Mouse (Mus musculus): ENCODE measurements around the gene Itpr3. TPM values are rescaled to one million over a fixed set of nuclear protein-coding genes. Genes with fewer than 3 reads are reported as not detected.

The Itpr3 gene
- polyA plus RNA-seq, 1 experiment from 2014 or later: 2.2 TPM

- Histone ChIP-seq H3K9ac (no peak overlapping the region), H3K27me3 (replicated peaks) (no peaks in the 10 kb centered on the region), H3K4me2 (replicated peaks) (no peak overlapping the region), H3K36me3 (no peaks in the 10 kb centered on the region), H3K9me3 (no peaks in the 10 kb centered on the region), H3K4me1 (peaks cover 49% of the 10 kb centered on the region), H3K27ac (no peak overlapping the region), H3K4me3 (no peak overlapping the region)
- WGBS: 22% methylated on average over 3 of the region's 3 CpGs
- ATAC-seq (ENCODE audit: low FRiP score, low read depth): no peak
Measured at GRCm38 (mm10) chr17:27134715-27135114, 77.6 kb downstream of the Itpr3 start.

- WGBS: 53% methylated on average over 9 of the region's 9 CpGs
Measured at GRCm38 (mm10) chr17:27138396-27138795, 81.3 kb downstream of the Itpr3 start.

GRCm38 (mm10) chr17:27139304-27139703 lies 82.2 kb downstream of the Itpr3 start:
- H3K36me3 ChIP-seq: no peaks in the 10 kb centered on the region
- 46% methylated on average over 7 of the region's 7 CpGs for WGBS
- H3K9ac ChIP-seq: no peak overlapping the region
- H3K9me3 ChIP-seq: no peaks in the 10 kb centered on the region
- 0 out of 2 replicates have a peak overlapping the region, but pooled peaks have one; percentile 5 for H3K27ac ChIP-seq
- no peaks in the 10 kb centered on the region for H3K27me3 ChIP-seq (replicated peaks)
- H3K4me1 ChIP-seq: peaks cover 45% of the 10 kb centered on the region
- H3K4me2 ChIP-seq (replicated peaks): no peak overlapping the region
- no peak for ATAC-seq (ENCODE audit: low FRiP score, low read depth)
- H3K4me3 ChIP-seq: no peak overlapping the region

More at GRCm38 (mm10) chr17:27138396-27138795, 81.3 kb downstream of the Itpr3 start:
- Histone ChIP-seq H3K27me3 (replicated peaks) (no peaks in the 10 kb centered on the region), H3K4me1 (peaks cover 41% of the 10 kb centered on the region), H3K27ac (no peak overlapping the region), H3K4me2 (replicated peaks) (no peak overlapping the region), H3K36me3 (no peaks in the 10 kb centered on the region), H3K9ac (no peak overlapping the region), H3K4me3 (no peak overlapping the region), H3K9me3 (no peaks in the 10 kb centered on the region)
- no peak for ATAC-seq (ENCODE audit: low FRiP score, low read depth)

DNA sequence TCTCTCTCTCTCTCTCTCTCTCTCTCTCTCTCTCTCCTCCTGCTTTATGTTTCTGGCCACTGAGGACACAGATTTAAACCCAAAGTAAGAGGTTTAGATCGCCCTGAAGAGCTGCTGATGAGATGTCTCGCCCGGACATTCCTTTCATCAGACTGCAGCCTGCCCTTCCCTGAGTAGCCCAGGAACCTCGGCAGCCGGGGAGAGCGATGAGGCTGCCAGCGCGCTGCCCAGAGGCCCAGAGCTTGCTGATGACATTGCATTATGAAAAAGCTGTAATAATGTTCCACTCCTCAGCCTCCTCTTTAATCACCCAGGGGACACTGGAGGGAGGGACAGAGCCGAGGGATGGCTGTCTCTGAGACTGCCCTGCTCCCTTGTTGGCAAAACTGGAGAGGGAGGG lies 83.2 kb downstream of the Itpr3 start:
- no peak for ATAC-seq (ENCODE audit: low FRiP score, low read depth)
- H3K4me1 ChIP-seq: peaks cover 46% of the 10 kb centered on the region
- WGBS: 49% methylated on average over 9 of the region's 9 CpGs

GRCm38 (mm10) chr17:27141971-27142450 lies 84.9 kb downstream of the Itpr3 start:
- Histone ChIP-seq H3K4me3 (no peak overlapping the region), H3K27me3 (replicated peaks) (no peaks in the 10 kb centered on the region), H3K36me3 (no peaks in the 10 kb centered on the region), H3K27ac (no peak overlapping the region), H3K4me2 (replicated peaks) (0 out of 2 replicates have a peak overlapping the region, but pooled peaks have one; percentile 16), H3K9ac (no peak overlapping the region), H3K4me1 (peaks cover 58% of the 10 kb centered on the region), H3K9me3 (no peaks in the 10 kb centered on the region)
- WGBS: 45% methylated on average over 10 of the region's 10 CpGs
- no peak for ATAC-seq (ENCODE audit: low FRiP score, low read depth)

More for the DNA sequence above, 83.2 kb downstream of the Itpr3 start:
- H3K36me3 ChIP-seq: no peaks in the 10 kb centered on the region
- no peak overlapping the region for H3K27ac ChIP-seq
- H3K9me3 ChIP-seq: no peaks in the 10 kb centered on the region
- H3K4me2 ChIP-seq (replicated peaks): no peak overlapping the region
- no peak overlapping the region for H3K9ac ChIP-seq
- no peaks in the 10 kb centered on the region for H3K27me3 ChIP-seq (replicated peaks)
- no peak overlapping the region for H3K4me3 ChIP-seq

- Histone ChIP-seq H3K27ac (no peak overlapping the region), H3K4me3 (no peak overlapping the region), H3K9me3 (no peaks in the 10 kb centered on the region), H3K9ac (no peak overlapping the region), H3K4me2 (replicated peaks) (no peak overlapping the region), H3K27me3 (replicated peaks) (no peaks in the 10 kb centered on the region), H3K36me3 (no peaks in the 10 kb centered on the region), H3K4me1 (peaks cover 62% of the 10 kb centered on the region)
- 85% methylated on average over 4 of the region's 4 CpGs for WGBS
- no peak for ATAC-seq (ENCODE audit: low FRiP score, low read depth)
Measured at GRCm38 (mm10) chr17:27144152-27144551, 87.0 kb downstream of the Itpr3 start.

- no peak overlapping the region for H3K27ac ChIP-seq
- H3K4me2 ChIP-seq (replicated peaks): peak overlapping the region; percentile 24
- no peak overlapping the region for H3K4me3 ChIP-seq
- H3K27me3 ChIP-seq (replicated peaks): no peaks in the 10 kb centered on the region
- ATAC-seq (ENCODE audit: low FRiP score, low read depth): no peak
- H3K36me3 ChIP-seq: no peaks in the 10 kb centered on the region
- no peaks in the 10 kb centered on the region for H3K9me3 ChIP-seq
- no peak overlapping the region for H3K9ac ChIP-seq
- 17% methylated on average over 8 of the region's 8 CpGs for WGBS
- peaks cover 46% of the 10 kb centered on the region for H3K4me1 ChIP-seq
Measured at GRCm38 (mm10) chr17:27146323-27146923, 89.3 kb downstream of the Itpr3 start.

- Histone ChIP-seq H3K27me3 (replicated peaks) (no peaks in the 10 kb centered on the region), H3K4me2 (replicated peaks) (no peak overlapping the region), H3K27ac (no peak overlapping the region), H3K4me3 (no peak overlapping the region), H3K4me1 (peaks cover 35% of the 10 kb centered on the region), H3K9me3 (no peaks in the 10 kb centered on the region), H3K36me3 (no peaks in the 10 kb centered on the region), H3K9ac (no peak overlapping the region)
- ATAC-seq (ENCODE audit: low FRiP score, low read depth): no peak
- WGBS: 78% methylated on average over 7 of the region's 7 CpGs
Measured at GRCm38 (mm10) chr17:27150871-27151270, 93.8 kb downstream of the Itpr3 start.

GRCm38 (mm10) chr17:27151411-27151810 lies 94.3 kb downstream of the Itpr3 start:
- H3K9me3 ChIP-seq: no peaks in the 10 kb centered on the region
- 75% methylated on average over 8 of the region's 8 CpGs for WGBS

GRCm38 (mm10) chr17:27152976-27153723 lies 96.0 kb downstream of the Itpr3 start:
- 60% methylated on average over 8 of the region's 8 CpGs for WGBS
- no peak overlapping the region for H3K27ac ChIP-seq
- H3K4me1 ChIP-seq: peaks cover 23% of the 10 kb centered on the region
- H3K4me3 ChIP-seq: no peak overlapping the region
- no peaks in the 10 kb centered on the region for H3K36me3 ChIP-seq
- H3K9ac ChIP-seq: no peak overlapping the region
- H3K9me3 ChIP-seq: no peaks in the 10 kb centered on the region
- H3K4me2 ChIP-seq (replicated peaks): no peak overlapping the region
- H3K27me3 ChIP-seq (replicated peaks): no peaks in the 10 kb centered on the region
- no peak for ATAC-seq (ENCODE audit: low FRiP score, low read depth)

More at GRCm38 (mm10) chr17:27151411-27151810, 94.3 kb downstream of the Itpr3 start:
- no peak overlapping the region for H3K4me2 ChIP-seq (replicated peaks)
- no peaks in the 10 kb centered on the region for H3K27me3 ChIP-seq (replicated peaks)
- H3K4me3 ChIP-seq: no peak overlapping the region
- H3K4me1 ChIP-seq: peaks cover 30% of the 10 kb centered on the region
- H3K27ac ChIP-seq: no peak overlapping the region
- no peaks in the 10 kb centered on the region for H3K36me3 ChIP-seq
- no peak overlapping the region for H3K9ac ChIP-seq
- no peak for ATAC-seq (ENCODE audit: low FRiP score, low read depth)

DNA sequence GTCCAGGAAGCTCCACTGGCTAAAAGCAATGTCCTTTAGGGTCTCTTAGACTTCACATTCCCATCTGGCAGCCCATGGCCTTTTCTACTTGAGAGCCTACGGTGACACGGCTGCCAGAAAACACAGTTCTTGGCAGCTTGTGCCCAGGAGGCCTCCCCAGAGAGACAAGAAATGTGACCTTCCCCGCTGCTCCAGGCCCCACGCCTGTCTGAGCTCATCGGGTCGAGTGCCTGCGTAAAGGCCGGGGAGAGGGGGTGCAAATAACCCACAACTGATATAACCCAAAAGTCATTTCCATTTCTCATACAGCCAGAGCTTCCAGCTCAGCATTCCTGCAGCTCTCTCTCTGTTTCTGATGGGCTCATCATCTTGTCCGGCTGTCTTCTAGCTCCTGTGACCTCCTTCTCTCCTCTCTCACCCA lies 96.7 kb downstream of the Itpr3 start:
- H3K9ac ChIP-seq: no peak overlapping the region
- H3K36me3 ChIP-seq: no peaks in the 10 kb centered on the region
- ATAC-seq (ENCODE audit: low FRiP score, low read depth): no peak
- H3K4me2 ChIP-seq (replicated peaks): no peak overlapping the region
- H3K27ac ChIP-seq: no peak overlapping the region
- H3K4me1 ChIP-seq: peaks cover 18% of the 10 kb centered on the region
- H3K4me3 ChIP-seq: no peak overlapping the region
- 59% methylated on average over 9 of the region's 9 CpGs for WGBS
- H3K9me3 ChIP-seq: no peaks in the 10 kb centered on the region
- H3K27me3 ChIP-seq (replicated peaks): no peaks in the 10 kb centered on the region

DNA sequence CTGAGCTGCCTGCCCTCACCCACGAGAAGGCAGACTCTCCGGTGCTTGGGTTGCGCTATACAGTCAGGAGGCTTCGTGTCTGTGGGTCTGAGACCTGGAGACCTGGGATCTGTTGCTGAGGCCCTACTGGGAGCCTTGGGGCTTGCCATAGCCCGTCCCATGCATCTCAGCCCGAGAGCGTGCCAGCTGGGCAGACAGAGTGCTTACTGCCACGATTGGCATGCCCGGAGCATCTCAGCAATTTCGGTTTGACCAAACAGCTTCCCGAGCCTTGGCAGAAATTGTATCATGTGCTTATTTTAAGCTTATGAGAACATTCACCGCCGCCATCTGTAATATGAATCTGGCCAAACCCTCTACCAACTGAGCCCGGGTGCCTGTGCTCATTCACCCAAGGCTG lies 97.2 kb downstream of the Itpr3 start:
- WGBS: 88% methylated on average over 14 of the region's 14 CpGs
- Histone ChIP-seq H3K27ac (no peak overlapping the region), H3K27me3 (replicated peaks) (no peaks in the 10 kb centered on the region), H3K4me3 (no peak overlapping the region), H3K9me3 (no peaks in the 10 kb centered on the region), H3K9ac (no peak overlapping the region), H3K36me3 (no peaks in the 10 kb centered on the region), H3K4me2 (replicated peaks) (no peak overlapping the region), H3K4me1 (peaks cover 15% of the 10 kb centered on the region)
- no peak for ATAC-seq (ENCODE audit: low FRiP score, low read depth)
